Mouse (Mus musculus) lung, adult 18-20 months (tissue): ENCODE results near the gene Rasal1.

Experiments used
- DNase-seq, 2 experiments: peaks; one replicate each; pipeline ENCODE4 v3.0.0; 2022; ENCODE audit warnings: mixed read lengths in 2 of 2

Rasal1 gene

GRCm38 (mm10) chr5:120696865-120697264, 48.3 kb downstream of the Rasal1 start:
- DNase-seq = no peak

GRCm38 (mm10) chr5:120698181-120698580, 49.6 kb downstream of the Rasal1 start:
- DNase-seq = no peak

DNA sequence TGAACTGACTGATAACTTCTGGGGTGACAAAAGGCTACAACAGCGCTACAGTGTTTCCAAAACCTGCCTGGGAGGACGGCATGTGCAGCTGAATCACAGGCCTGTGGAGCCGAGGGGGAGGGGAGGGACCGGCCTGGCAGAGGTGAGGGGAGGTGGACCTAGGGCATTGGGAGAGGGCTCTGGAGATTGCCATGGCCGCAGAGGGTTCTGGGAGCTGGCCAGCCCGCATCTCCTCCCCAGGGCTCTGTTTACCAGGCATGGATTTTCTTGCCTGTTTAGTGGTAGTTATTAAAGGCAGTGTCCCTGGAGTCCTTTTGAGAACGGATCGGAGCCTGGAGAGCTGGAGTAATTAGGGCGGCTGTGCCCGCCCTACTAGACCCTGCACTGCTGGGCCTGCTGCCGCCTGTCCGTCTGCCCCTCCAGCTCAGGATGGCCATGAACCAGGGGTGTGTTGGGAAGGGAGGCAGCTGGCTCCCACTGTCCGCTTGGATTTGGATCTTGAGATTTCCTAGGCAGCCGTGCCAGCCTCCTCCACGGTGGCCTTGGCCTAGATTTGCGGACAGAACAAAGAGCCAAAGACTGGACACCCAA, 50.3 kb downstream of the Rasal1 start:
- no peak for DNase-seq

DNA sequence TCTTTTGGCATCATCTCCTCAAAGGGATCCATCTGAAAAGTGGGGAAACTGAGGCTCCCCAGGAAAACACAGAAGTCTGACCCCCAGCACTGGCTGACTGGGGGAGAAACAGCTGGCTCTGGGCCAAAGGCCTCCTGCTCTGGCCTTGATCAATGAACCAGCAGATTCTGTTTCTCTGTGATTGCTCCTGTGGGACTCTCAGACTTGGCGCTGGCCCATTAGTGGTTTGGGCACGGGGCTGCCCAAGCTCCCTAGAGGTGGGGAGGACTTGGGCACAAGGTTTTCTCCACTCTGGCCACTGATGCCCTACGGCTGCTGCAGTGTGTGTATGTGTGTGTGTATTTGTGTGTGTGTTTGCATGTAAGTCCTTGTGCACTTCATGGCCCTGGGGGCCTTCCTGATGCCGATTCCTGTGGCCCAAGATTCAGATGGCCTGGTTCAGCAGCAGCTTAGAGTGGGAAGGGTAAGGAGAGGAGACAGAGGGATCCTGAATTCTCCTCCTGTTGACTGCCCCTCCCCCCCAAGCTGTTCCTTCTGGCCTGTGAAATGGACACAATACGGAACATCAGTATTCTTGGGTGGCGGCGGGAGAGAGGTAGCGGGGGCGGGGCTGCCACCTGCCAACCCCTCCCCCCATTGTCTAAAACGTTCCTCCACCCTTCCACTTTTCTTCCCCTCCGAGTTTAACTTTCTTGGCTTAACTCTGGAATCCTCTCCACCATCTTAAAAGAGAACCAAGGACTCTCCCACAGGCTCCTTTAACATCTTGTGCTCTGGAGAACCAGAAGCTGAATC, 52.6 kb downstream of the Rasal1 start:
- DNase-seq = no peak

DNA sequence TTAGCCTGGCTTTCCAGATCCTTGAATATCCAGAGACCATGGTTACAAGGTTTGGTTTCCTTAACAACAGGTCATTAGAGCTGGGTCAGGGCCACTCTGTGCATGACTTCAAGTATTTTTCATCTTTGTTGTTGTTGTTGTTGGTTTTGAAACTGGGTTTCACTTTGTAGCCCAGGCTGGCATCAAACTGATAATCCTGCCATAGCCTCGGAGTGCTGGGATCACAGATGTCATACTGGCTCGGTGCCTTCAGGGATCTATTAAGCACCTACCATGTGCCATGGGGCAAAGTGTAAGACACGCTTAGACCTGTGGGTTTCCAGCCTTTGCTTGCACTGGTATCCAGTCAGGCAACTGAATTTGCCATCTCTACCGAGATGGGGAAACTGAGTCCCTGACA, 53.8 kb downstream of the Rasal1 start:
- no peak for DNase-seq

DNA sequence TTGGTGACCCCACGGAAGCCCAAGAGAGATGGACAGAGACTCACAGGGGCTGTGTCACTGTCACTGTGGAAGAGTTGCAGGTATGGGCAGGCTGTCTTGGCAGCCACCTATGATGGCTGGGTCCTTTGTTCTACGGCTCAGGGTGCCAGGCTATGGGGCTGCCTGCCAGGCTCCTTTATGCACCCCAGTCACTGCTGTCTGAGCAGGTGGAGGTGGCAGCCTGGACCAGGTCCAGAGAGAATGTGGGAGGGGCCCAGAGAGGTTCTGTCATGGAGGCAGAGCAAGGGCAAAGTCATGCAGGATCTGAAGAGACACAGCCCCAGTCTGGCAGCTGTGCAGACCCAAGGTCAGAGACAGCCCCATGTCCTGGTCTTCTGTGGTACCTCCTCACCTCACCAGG, 54.4 kb downstream of the Rasal1 start:
- no peak for DNase-seq

DNA sequence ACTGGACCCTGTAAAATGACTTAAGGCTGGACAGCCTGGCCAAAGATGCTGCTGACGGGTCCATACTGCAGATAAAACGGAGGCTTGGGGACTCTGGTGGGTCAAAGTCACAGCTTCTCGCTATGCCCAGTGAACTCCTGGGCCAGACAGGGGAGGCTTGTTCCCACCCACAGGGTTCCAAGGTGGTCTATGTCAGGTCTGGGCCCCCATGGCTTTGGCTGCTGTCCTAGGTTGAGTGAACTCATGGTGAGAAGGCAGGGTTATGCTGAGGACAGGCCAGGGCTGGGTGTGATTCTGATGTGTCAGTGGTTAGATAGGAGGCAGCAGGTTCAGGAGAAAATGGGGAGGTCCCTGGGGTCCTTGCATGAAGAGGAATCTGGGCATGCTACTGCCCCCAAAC, 55.0 kb downstream of the Rasal1 start:
- DNase-seq = no peak

GRCm38 (mm10) chr5:120704421-120704820, 55.8 kb downstream of the Rasal1 start:
- DNase-seq = no peak

- DNase-seq = peak in 1 of 2 experiments; percentile 9
Measured at GRCm38 (mm10) chr5:120706541-120706940, 57.9 kb downstream of the Rasal1 start.

DNA sequence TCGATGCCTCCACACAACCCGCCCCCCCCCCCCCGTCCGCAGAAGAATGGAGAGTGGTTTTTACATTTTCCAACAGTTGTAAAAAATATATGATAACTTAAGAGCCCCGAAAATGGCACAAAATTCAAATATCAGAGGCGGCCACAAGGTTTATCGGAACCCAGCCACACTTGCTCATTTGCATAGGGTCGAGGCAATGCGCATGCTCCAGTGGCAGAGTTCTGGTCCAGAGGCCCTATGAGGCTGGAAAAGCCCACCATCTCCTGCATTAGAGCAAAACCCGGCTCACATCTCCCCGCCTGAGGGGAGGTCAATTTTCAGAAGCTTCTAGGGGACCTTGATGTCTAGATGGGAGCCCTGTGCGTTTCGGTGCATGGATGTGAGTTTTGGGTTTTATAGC, 58.4 kb downstream of the Rasal1 start:
- no peak for DNase-seq

GRCm38 (mm10) chr5:120710161-120710825, 61.7 kb downstream of the Rasal1 start:
- DNase-seq = no peak

- no peak for DNase-seq
Measured at GRCm38 (mm10) chr5:120710826-120711248, 62.2 kb downstream of the Rasal1 start.

DNA sequence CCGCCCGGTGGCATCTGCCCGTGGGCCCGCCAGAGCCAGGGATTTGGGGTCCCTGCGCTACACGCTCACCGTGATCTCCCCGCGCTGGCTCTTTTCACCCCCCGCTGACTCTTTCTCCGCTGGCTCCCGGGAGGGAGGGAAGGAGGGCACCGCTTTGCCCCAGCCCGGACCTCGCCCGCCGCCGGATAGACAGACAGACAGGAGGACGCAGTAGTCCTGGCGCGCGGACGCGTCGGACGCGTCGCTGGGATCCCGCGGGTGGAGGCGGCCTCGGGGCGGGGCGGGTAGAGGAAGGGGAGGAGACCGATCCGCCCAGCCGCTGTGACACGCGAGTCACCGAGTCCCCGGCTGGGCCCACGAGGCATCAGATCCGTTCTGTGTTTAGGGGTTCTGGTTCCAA, 62.8 kb downstream of the Rasal1 start:
- peak; percentile 14 to 33 for DNase-seq

- DNase-seq = no peak
Measured at GRCm38 (mm10) chr5:120711827-120712226, 63.2 kb downstream of the Rasal1 start, which contains the start of gene Dtx1. Gene Dtx1, minus strand, starts transcription at chr5:120711927.

- no peak for DNase-seq
Measured at GRCm38 (mm10) chr5:120712721-120713120, 64.1 kb downstream of the Rasal1 start.

DNA sequence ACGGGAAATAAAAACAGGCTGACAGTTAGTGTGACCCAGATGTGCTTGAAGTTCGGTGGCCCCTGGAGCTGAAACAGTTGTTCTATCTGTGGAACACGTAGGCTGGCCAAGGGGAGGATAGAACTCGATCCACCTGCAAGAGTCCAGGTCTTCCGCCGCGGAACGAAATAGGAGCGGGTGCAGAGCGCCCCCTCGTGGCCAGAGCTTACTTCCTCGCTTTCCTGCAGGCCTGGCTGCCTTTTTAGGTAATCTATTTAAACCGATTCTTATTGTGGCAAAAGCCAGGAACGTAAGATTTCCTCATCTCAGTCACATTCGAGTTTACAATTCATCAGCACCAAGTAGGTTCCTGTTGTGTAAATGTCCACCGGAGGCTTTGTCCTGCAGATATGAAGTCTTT, 65.7 kb downstream of the Rasal1 start:
- DNase-seq = peak; percentile 16 to 26

- DNase-seq = no peak
Measured at GRCm38 (mm10) chr5:120717136-120717535, 68.5 kb downstream of the Rasal1 start.

DNA sequence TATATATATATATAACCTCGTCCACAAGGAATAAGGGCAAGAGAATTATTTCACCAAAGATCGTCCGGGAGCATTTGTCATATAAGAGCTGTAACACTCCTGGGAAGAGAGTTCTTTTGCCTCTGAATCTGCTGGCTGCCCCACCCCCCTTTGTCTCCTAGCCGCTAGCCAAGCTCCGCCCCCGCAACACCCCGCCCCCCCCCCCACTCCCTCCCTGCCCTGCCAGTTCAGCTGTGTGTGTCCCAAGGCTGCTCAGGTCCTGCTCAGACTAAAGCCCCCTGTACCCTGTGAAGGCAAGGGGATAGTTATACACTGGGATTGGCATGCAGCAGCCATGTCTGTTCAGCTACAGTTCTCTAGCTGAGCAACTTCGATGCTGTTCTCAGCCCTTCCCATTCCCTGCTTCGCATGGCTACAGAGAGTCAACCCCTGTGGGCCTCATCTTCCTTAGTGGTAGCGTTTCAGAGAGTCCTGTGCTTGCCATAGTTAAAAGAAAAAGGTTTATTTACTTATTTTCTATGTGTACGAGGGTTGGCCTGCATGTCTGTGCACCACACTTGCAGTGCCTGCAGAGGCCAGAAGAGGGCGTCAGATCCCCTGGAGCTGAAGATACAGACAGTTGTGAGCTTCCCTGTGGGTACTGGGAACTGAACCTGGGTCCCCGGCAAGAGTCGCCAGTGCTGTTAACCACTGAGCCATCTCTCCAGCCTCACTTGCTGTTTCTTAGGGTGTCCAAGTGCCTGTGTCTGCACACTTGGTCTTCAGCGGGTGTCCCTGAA, 70.2 kb downstream of the Rasal1 start:
- no peak for DNase-seq

- DNase-seq = no peak
Measured at GRCm38 (mm10) chr5:120721005-120721404, 72.4 kb downstream of the Rasal1 start.

DNA sequence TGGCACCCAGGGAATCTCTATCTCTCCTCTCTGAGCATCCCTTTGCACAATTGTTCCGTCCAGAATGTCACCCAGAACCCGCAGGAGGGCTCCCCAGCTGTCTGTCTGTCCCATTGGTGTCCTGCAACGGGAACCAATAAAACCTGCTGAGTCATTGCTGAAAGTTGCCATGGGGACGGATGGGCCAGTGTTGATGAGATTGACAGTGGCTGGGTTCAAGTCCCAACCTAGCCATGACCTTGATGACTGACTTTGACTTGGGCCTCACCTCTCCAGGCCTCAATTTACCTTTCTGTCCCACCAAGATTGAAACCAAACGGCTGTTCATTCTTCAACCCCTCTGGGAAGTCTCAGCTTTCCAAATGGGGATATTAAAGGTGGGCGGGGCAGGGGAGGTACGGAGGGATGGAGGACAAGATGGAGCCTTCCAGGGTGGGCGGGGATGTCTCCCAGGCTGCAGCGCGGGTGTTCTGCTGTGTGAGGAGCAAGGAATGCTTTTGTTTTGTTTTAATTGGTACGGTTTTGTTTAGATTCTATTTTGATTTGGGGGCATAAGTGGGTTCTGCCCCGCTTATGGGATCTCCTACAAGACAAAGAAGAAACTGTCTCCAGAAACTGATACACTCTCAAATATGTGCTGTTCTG, 77.3 kb downstream of the Rasal1 start:
- DNase-seq = no peak
